Mouse (Mus musculus): ENCODE measurements around the gene Popdc2.
A peak's percentile ranks its signal among the peaks of the same experiment; 100 is the strongest.

Gene Popdc2

DNA sequence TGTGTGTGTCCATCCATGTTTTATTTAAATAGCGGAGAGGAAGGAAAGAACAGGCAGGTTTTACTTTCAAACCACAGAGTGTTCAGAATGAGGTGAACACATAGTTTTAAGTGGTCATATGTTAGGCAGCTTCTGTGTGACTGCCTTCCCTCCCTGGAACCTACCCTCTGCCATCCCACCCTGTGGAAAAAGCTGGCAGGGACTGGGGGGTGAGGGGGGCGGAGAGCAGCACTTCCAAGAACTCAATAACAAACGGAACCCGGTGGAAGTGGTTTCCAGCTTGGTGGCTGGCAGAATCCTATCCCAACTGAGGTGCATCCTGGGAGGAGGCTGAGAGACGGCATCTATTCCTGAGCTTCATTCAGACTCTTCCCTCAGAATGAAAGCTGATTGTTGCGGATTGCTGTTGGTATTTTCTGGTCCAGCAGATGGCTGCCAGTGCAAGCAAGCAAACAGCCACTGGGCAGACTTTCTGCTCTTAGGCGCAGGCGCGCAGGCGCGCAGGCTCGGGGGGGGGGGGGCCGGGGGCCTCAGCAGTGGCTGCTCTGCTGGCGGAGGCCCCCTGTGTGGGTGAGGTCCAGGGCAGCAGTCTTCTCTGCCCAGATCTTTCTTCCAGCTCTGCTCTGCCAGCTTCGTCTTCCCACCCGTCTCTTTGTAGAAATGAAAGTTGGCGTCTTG lies 14.3 kb downstream of the Popdc2 start:
- DNase-seq (ENCODE audit: low read depth, low spot score) = no peak

GRCm38 (mm10) chr16:38376841-38377249 lies 14.8 kb downstream of the Popdc2 start:
- DNase-seq (ENCODE audit: low read depth, low spot score) = no peak

DNA sequence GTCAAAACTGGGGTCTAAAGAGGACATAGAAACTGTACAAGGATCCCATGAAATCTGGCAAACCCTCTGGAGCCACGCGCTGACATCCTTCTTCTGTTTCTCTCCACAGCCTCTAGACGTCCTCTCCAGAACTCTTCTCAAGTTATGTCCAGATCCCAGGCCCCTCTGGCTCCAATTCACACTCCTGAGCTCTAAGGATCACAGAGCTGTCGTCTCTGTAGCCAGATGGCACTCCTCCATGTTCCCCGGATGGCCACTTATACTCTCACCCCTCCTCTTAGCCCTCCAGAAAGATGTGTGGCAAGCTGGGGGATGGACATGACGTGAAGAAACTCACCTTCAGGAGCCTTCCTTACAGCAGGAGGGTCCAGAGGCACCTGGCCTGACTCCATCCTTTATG lies 15.5 kb downstream of the Popdc2 start:
- no peak for DNase-seq (ENCODE audit: low read depth, low spot score)

- DNase-seq (ENCODE audit: low read depth, low spot score) = no peak
Observed at GRCm38 (mm10) chr16:38378591-38378990, 16.6 kb downstream of the Popdc2 start.

DNA sequence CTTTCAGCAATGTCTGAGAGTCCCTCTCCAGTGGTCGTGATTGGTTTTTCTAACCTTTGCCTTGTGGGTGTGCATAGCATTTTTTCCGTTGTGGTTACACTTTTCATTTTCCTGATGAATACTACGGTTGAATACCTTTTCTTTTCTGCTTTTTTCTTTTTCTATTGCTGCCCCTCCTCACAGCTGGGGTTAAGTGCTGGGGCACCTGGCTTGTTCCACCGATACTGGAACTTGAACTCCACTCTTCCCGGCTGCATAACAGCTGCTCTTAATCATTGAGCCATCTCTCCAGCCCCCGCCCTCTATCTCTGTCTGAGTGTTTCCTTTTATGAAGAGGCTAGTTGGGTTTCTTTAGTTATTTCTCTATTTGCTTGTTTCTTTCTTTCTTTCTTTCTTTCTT lies 17.1 kb downstream of the Popdc2 start:
- no peak for DNase-seq (ENCODE audit: low read depth, low spot score)

- DNase-seq (ENCODE audit: low read depth, low spot score) = no peak
Observed at GRCm38 (mm10) chr16:38379493-38379892, 17.5 kb downstream of the Popdc2 start.

DNA sequence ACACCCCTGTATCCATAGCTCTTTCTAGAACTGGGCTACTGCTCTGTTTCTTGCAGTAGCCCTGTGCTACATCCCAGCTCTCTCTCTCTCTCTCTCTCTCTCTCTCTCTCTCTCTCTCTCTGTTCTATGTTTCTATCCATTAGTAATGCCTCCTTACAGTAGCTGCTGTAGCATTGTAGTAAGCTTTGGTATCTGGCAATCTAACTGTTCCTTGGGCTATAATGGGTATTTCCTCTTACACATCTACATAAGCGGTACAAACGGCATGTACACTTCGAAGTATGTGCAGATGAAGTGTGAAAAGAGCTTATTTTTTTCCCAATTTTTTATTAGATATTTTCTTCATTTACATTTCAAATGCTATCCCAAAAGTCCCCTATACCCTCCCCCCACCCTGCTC lies 17.9 kb downstream of the Popdc2 start:
- DNase-seq (ENCODE audit: low read depth, low spot score) = no peak

GRCm38 (mm10) chr16:38383683-38384082 lies 21.7 kb downstream of the Popdc2 start:
- DNase-seq (ENCODE audit: low read depth, low spot score) = no peak

- no peak for DNase-seq (ENCODE audit: low read depth, low spot score)
Observed at GRCm38 (mm10) chr16:38385184-38385634, 23.2 kb downstream of the Popdc2 start.

- no peak for DNase-seq (ENCODE audit: low read depth, low spot score)
Observed at GRCm38 (mm10) chr16:38385700-38386099, 23.7 kb downstream of the Popdc2 start.

DNA sequence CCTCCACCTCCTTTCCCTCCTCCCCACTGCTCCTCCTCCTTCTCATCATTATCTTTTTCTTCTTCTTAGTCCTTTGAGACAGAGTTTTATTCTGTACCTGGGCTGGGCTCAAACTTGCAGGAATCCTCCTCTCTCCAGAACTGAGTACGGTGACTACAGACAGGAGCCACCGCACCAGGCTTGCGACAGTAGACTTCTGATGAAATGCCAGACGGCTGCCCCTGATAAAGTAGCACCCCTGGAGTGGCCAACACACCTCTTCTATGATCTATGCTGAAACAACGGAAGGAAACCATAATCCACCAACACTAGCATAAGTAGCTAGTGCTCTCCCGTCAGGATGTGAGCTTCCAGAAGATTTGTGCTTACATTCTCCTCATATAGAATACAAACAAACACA lies 25.4 kb downstream of the Popdc2 start:
- no peak for DNase-seq (ENCODE audit: low read depth, low spot score)

DNA sequence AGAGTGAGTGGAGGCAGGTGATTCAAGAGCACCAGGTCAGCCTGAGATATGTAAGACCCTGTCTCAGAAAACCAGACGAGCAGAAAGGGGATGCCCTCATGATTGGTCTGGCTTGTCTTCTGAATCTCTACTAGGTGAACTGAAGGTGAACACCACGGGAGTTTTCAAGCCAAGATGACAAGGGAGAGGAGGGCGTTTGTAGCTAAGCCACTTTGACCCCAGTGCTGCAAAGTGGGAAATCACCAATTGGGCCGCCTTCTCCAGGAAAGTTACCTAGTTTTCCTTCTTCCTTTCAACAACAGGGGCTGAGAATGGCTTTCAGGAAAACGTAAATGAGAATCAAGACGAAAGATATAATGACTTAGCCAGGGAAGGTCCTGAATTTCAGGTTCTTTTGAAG lies 26.7 kb downstream of the Popdc2 start:
- no peak for DNase-seq (ENCODE audit: low read depth, low spot score)

- DNase-seq (ENCODE audit: low read depth, low spot score) = no peak
Observed at GRCm38 (mm10) chr16:38389284-38389893, 27.4 kb downstream of the Popdc2 start.

DNA sequence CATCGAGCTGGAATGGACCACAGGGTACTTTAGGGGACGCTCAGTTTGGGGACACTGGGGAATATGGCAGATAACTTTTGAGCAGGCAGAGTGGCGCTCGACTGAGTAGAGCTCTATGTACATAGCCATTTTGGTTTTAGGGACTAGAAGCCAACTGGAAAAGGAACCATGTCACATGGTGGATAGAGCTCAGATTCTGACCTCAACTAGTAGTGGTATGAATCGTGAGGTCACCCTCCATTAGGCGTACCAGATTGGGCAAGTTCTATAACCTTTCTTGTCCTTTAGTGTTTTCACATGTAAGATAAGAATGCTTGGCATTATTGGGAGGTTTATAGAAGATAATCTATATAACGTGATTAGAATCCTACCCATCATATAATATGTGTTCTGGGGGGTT lies 28.3 kb downstream of the Popdc2 start:
- no peak for DNase-seq (ENCODE audit: low read depth, low spot score)

- no peak for DNase-seq (ENCODE audit: low read depth, low spot score)
Observed at GRCm38 (mm10) chr16:38392126-38392894, 30.3 kb downstream of the Popdc2 start.

DNA sequence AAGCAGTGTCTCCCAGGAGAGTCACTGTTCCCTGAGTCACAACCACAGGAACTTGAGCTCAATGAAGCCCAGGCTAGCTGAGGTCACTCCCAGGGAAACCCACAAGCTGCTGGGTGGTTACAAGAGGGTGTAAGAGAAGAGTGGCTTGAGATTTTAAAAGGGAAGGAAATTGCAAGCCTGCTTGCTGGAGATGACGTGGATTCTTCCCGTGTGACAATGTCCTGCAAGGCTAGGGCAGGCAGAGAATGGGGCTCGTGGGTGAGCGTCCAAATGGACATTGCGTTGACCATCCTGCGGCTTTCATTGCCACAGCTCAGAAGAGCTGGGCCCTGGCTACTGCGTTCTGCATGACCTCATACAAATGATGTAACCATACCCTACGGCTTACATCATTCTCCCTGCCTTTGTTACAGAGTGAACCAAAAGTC lies 32.2 kb downstream of the Popdc2 start:
- DNase-seq (ENCODE audit: low read depth, low spot score) = no peak

- no peak for DNase-seq (ENCODE audit: low read depth, low spot score)
Observed at GRCm38 (mm10) chr16:38395060-38395730, 33.2 kb downstream of the Popdc2 start.

DNA sequence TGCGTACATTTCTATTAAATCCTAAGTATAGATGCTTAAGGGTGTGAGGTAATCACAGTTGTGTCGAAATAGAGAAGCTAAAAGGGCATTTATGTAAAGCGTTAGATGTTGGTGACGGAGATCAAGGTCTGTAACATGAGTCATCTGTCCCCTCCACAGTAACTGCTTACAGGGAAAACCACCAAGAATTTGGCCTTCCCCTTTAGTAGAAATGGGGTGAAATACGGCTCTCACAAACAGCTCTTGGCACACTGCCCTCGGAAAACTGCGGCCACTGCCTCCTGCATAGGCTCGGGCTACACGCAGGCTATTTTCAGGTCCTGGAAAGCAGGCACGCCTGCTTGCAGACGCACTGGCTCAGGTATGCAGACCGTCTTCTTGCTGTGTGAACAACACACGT lies 34.1 kb downstream of the Popdc2 start:
- DNase-seq (ENCODE audit: low read depth, low spot score) = peak; percentile 46

DNA sequence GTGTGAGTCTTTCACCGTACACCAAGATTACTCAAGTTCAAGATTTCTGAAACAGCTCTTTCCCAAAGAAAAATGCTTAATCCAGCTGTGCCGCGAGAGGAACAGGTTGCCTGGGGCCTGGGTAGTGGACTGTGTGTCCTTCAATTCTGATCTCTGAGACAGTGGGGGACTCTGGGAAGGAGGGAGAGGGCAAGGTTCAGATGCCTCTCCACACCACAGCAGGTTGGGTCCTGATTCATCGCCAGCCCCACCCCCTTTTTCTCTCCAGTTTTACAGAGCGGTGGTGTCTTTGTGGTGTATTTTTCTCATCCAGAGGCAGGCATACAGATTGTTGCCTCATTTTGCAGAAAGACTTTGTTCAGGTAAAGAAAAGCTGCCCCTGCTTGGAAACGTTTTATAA lies 36.3 kb downstream of the Popdc2 start:
- no peak for DNase-seq (ENCODE audit: low read depth, low spot score)

DNA sequence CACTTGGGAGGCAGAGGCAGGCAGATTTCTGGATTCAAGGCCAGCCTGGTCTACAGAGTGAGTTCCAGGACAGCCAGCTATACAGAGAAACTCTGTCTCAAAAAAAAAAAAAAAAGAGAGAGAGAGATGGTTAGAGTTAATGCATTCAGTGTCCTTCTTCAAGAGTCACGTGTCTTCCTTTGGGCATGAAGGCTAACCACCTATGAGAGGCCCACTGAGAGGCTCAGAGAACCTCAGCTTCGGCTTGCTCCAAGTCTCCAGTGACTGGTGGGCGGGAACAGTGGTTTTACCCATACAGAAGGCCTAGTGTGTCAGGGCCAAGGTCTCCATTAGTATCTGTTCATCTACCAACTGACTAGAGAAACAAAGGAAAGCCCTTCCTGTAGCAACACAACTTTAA lies 37.1 kb downstream of the Popdc2 start:
- no peak for DNase-seq (ENCODE audit: low read depth, low spot score)

DNA sequence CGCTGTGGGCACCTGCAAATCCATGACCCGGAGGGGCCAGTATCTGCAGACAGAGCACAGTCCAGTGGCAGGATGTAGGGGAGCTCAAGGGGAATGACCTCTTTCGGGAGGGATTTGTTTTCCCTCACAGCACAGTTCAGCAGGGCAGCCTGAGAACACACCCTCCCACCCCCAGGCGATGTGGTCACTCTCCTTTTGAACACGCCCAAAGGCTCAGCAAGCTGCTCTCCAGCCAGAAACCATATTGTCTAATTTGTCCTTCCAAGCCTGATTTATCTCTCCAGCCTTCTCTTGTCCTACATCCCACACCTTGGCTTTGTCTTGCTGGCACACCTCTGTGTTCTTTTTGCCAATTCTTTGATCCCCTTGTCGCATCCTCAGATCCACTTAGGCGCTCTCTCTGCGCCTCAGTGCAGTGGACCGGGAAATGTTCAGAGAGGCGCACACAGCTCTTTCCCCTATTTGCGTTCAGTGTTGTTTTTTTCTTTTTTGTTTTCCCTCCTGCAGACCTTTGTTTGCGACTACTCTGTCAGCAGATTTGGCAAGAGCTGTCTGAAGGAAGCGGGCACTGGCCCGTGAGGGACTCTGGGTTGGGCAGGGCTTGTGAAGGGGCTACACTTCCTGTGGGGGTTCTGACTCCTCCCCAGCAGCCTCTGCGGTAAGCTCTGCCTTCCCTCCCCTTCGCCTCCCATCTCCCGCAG lies 37.7 kb downstream of the Popdc2 start:
- DNase-seq (ENCODE audit: low read depth, low spot score) = peak; percentile 32
